Mouse (Mus musculus): Measurements from ENCODE around the gene Dennd1b.

Gene Dennd1b

GRCm38 (mm10) chr1:139180481-139181149 lies 217.4 kb downstream of the Dennd1b start:
- peak; percentile 62 for DNase-seq (ENCODE audit: low read depth, low spot score)

- no peak for DNase-seq (ENCODE audit: low read depth, low spot score)
Observed at GRCm38 (mm10) chr1:139192635-139193034, 229.4 kb downstream of the Dennd1b start.

GRCm38 (mm10) chr1:139194011-139194410 lies 230.8 kb downstream of the Dennd1b start:
- DNase-seq (ENCODE audit: low read depth, low spot score): no peak

- DNase-seq (ENCODE audit: low read depth, low spot score): no peak
Observed at GRCm38 (mm10) chr1:139194428-139195028, 231.3 kb downstream of the Dennd1b start.

GRCm38 (mm10) chr1:139203026-139203425 lies 239.8 kb downstream of the Dennd1b start:
- no peak for DNase-seq (ENCODE audit: low read depth, low spot score)

- no peak for DNase-seq (ENCODE audit: low read depth, low spot score)
Observed at GRCm38 (mm10) chr1:139206259-139206658, 243.0 kb downstream of the Dennd1b start.

GRCm38 (mm10) chr1:139209796-139210195 lies 246.6 kb downstream of the Dennd1b start:
- no peak for DNase-seq (ENCODE audit: low read depth, low spot score)

GRCm38 (mm10) chr1:139210505-139210904 lies 247.3 kb downstream of the Dennd1b start:
- no peak for DNase-seq (ENCODE audit: low read depth, low spot score)

GRCm38 (mm10) chr1:139215311-139215710 lies 252.1 kb downstream of the Dennd1b start:
- DNase-seq (ENCODE audit: low read depth, low spot score): no peak

- no peak for DNase-seq (ENCODE audit: low read depth, low spot score)
Observed at GRCm38 (mm10) chr1:139223804-139224203, 260.6 kb downstream of the Dennd1b start.

GRCm38 (mm10) chr1:139224309-139224949 lies 261.2 kb downstream of the Dennd1b start:
- DNase-seq (ENCODE audit: low read depth, low spot score): no peak
